Mouse (Mus musculus) kidney, postnatal 0 days (tissue): ENCODE data around the gene Tmem159. TPM values are rescaled to one million over a fixed set of nuclear protein-coding genes. Genes with fewer than 3 reads are reported as not detected.

Experiments
- ATAC-seq: fragments of 200-750 bp; cut with Nextera tagmentation; replicated peaks from 2 replicates; pipeline ENCODE4 v1.8.0; 2017; ENCODE audit warnings: low read depth, moderate number of reproducible peaks, moderate TSS enrichment, moderate library complexity; ENCODE audit not compliant: low FRiP score
- DNase-seq: peaks from one replicate; pipeline ENCODE4 v3.0.0-alpha.2; 2016; ENCODE audit warnings: low spot score
- H3K27ac ChIP-seq: fragments of 300-500 bp; sonication (generic); 2 replicates; pipeline ENCODE4 v1.5.1; 2014; ENCODE audit warnings: mild to moderate bottlenecking
- H3K27me3 ChIP-seq: fragments of 300-500 bp; sonication (generic); 2 replicates; pipeline ENCODE4 v1.6.1; 2014; ENCODE audit warnings: low read length, mixed read lengths; ENCODE audit not compliant: insufficient read depth
- H3K36me3 ChIP-seq: fragments of 300-500 bp; sonication (generic); 2 replicates; pipeline ENCODE4 v1.6.1; 2014; ENCODE audit warnings: low read length, mixed read lengths; ENCODE audit not compliant: insufficient read depth
- H3K4me1 ChIP-seq: fragments of 300-500 bp; sonication (generic); replicated peaks from 2 replicates; pipeline ENCODE4 v1.6.1; 2014; ENCODE audit warnings: antibody characterized with exemption, low read length, mixed read lengths; ENCODE audit not compliant: insufficient read depth
- H3K4me2 ChIP-seq: fragments of 300-500 bp; sonication (generic); 2 replicates; pipeline ENCODE4 v1.6.1; 2014; ENCODE audit warnings: mild to moderate bottlenecking, low read length, moderate library complexity, mixed read lengths
- H3K4me3 ChIP-seq: fragments of 300-500 bp; sonication (generic); replicated peaks from 2 replicates; pipeline ENCODE4 v1.5.1; 2014; ENCODE audit warnings: low read depth, low read length
- H3K9ac ChIP-seq: fragments of 300-500 bp; sonication (generic); 2 replicates; pipeline ENCODE4 v1.6.1; 2014; ENCODE audit warnings: low read depth, low read length
- H3K9me3 ChIP-seq: fragments of 300-500 bp; sonication (generic); replicated peaks from 2 replicates; pipeline ENCODE4 v1.6.1; 2016; ENCODE audit warnings: low read length, inconsistent platforms, mixed read lengths
- CTCF ChIP-seq: IDR thresholded peaks from 2 replicates; pipeline ENCODE4 v1.5.1; 2016; ENCODE audit warnings: antibody characterized with exemption, low read depth, mild to moderate bottlenecking, moderate library complexity
- WGBS: fragments of 180-500 bp; shearing (Covaris S2); extraction: QIAGEN DNeasy Blood & Tissue Kit; methylation state at CpG from one replicate; pipeline ENCODE4 v1.1.7; 2014; 5-methylcytosine and 5-hydroxymethylcytosine counted together
- polyA plus RNA-seq: library from polyadenylated mRNA; unstranded; fragments of >200 nt; fragmentation: Nextera tagmentation; extraction: Ambion mirVana; gene quantifications from 2 replicates; pipeline ENCODE4 v1.2.1, GENCODE M21; 2015

Tmem159 gene
- 43.3 and 43.4 TPM in 2 replicates for polyA plus RNA-seq

- peak; percentile 94 for DNase-seq
- peak within 1 kb of the TSS; percentile 71 for H3K27ac ChIP-seq
- TF ChIP-seq CTCF, result peak; percentile 25; the same call in 1 of the 2 replicates
- H3K4me1 ChIP-seq, result peaks cover 4% of the 10 kb centered on the region; the same call in 1 of the 2 replicates
- peak; percentile 91 for ATAC-seq
- no peaks in the 10 kb centered on the region for H3K27me3 ChIP-seq
- H3K36me3 ChIP-seq, result no peaks in the 10 kb centered on the region
- H3K9ac ChIP-seq, result peak within 1 kb of the TSS; percentile 73
- no peaks in the 10 kb centered on the region for H3K9me3 ChIP-seq
- WGBS, result under 1% methylated on average over 41 of the region's 42 CpGs
- H3K4me3 ChIP-seq, result peak within 1 kb of the TSS; percentile 85
- peak within 1 kb of the TSS; percentile 83 for H3K4me2 ChIP-seq
Measured at GRCm38 (mm10) chr7:120102164-120102972, at the start of gene Tmem159. TSS of gene Tmem159 (plus strand) at chr7:120102353.

- WGBS, result 60% methylated on average over 2 of the region's 2 CpGs
- TF ChIP-seq CTCF, result no peak
- Histone ChIP-seq H3K4me1 (no peaks in the 10 kb centered on the region), H3K27ac (no peak overlapping the region), H3K9ac (no peak overlapping the region), H3K9me3 (no peaks in the 10 kb centered on the region), H3K4me3 (no peak overlapping the region), H3K36me3 (no peaks in the 10 kb centered on the region), H3K27me3 (no peaks in the 10 kb centered on the region), H3K4me2 (no peak overlapping the region)
- no peak for ATAC-seq
- no peak for DNase-seq
Measured at GRCm38 (mm10) chr7:120054016-120054415, 48.1 kb upstream of the Tmem159 start.

- Histone ChIP-seq H3K36me3 (no peaks in the 10 kb centered on the region), H3K9me3 (no peaks in the 10 kb centered on the region), H3K27me3 (no peaks in the 10 kb centered on the region), H3K27ac (no peak overlapping the region), H3K4me1 (no peaks in the 10 kb centered on the region), H3K4me3 (no peak overlapping the region), H3K9ac (no peak overlapping the region), H3K4me2 (no peak overlapping the region)
- no peak for ATAC-seq
- peak; percentile 20; the same call in 1 of the 2 replicates for TF ChIP-seq CTCF
- 83% methylated on average over 3 of the region's 3 CpGs for WGBS
- no peak for DNase-seq
Measured at GRCm38 (mm10) chr7:120055479-120055878, 46.7 kb upstream of the Tmem159 start.

- no peak for ATAC-seq
- DNase-seq, result no peak
- H3K4me2 ChIP-seq, result no peak overlapping the region
- 88% methylated on average over 1 of the region's 1 CpGs for WGBS
- no peaks in the 10 kb centered on the region for H3K36me3 ChIP-seq
- H3K9ac ChIP-seq, result no peak overlapping the region
- no peak overlapping the region for H3K27ac ChIP-seq
- no peak overlapping the region for H3K4me3 ChIP-seq
- no peaks in the 10 kb centered on the region for H3K27me3 ChIP-seq
- TF ChIP-seq CTCF, result no peak; the same call in 1 of the 2 replicates
- no peaks in the 10 kb centered on the region for H3K4me1 ChIP-seq
- no peaks in the 10 kb centered on the region for H3K9me3 ChIP-seq
Measured at GRCm38 (mm10) chr7:120064045-120064444, 38.1 kb upstream of the Tmem159 start.

GRCm38 (mm10) chr7:120068114-120068513 lies 34.0 kb upstream of the Tmem159 start:
- 92% methylated on average over 3 of the region's 3 CpGs for WGBS
- Histone ChIP-seq H3K36me3 (no peaks in the 10 kb centered on the region), H3K27ac (no peak overlapping the region), H3K4me3 (no peak overlapping the region), H3K27me3 (no peaks in the 10 kb centered on the region), H3K9ac (no peak overlapping the region), H3K4me1 (no peaks in the 10 kb centered on the region), H3K4me2 (no peak overlapping the region), H3K9me3 (no peaks in the 10 kb centered on the region)
- ATAC-seq (no peak), DNase-seq (no peak)
- TF ChIP-seq CTCF, result no peak

GRCm38 (mm10) chr7:120069164-120069563 lies 33.0 kb upstream of the Tmem159 start:
- H3K36me3 ChIP-seq, result no peaks in the 10 kb centered on the region
- no peak for TF ChIP-seq CTCF
- WGBS, result 26% methylated on average over 3 of the region's 3 CpGs
- H3K4me2 ChIP-seq, result no peak overlapping the region
- H3K27me3 ChIP-seq, result no peaks in the 10 kb centered on the region
- no peaks in the 10 kb centered on the region for H3K4me1 ChIP-seq
- no peak for ATAC-seq
- no peak overlapping the region for H3K9ac ChIP-seq
- DNase-seq, result no peak
- no peak overlapping the region for H3K27ac ChIP-seq
- no peaks in the 10 kb centered on the region for H3K9me3 ChIP-seq
- H3K4me3 ChIP-seq, result no peak overlapping the region
